Mouse (Mus musculus) myocyte (in vitro differentiated cells): ENCODE results near the gene Rbbp4.

Experiments
- CEBPB ChIP-seq: IDR thresholded peaks from 2 replicates; pipeline ENCODE4 v1.6.1; 2011; ENCODE audit warnings: mild to moderate bottlenecking, moderate library complexity; ENCODE audit not compliant: poor library complexity, insufficient read depth, severe bottlenecking
- MAX ChIP-seq: IDR thresholded peaks from one replicate; pipeline ENCODE4 v1.6.1; 2011; ENCODE audit warnings: low read depth, mild to moderate bottlenecking, control low read depth
- POLR2A ChIP-seq: IDR thresholded peaks from one replicate; pipeline ENCODE4 v1.6.1; 2011; ENCODE audit warnings: low read depth, mild to moderate bottlenecking, control low read depth, moderate library complexity; ENCODE audit not compliant: insufficient read length
- SRF ChIP-seq: IDR thresholded peaks from one replicate; pipeline ENCODE4 v1.6.1; 2011; ENCODE audit warnings: low read depth; ENCODE audit not compliant: control insufficient read depth, insufficient read length
- TCF12 ChIP-seq: IDR thresholded peaks from one replicate; pipeline ENCODE4 v1.6.1; 2011; ENCODE audit warnings: mild to moderate bottlenecking, control low read depth; ENCODE audit not compliant: poor library complexity, insufficient read depth, severe bottlenecking

DNA sequence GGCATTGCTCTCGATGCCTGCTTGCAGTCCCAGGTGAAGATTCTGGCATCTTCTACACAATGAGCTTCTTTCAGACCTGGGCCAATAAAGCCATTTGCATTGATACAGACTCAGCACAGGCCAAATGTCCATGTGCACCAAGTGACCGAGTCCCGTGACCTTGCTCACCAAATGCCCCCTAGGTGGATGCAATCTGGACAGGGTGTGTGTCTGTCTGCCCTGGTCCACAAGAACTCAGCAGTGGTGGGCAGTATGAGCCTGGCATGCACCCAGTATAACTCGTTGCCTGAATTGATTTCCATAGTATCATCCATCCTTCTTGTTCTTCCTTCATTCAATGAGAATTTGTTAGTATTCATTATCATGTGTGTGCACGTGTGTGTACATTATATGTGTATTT is 51.9 kb downstream of the Rbbp4 start:
- TF ChIP-seq MAX (no peak), POLR2A (no peak), CEBPB (no peak), SRF (no peak), TCF12 (no peak)
